Mouse (Mus musculus): ENCODE measurements around the gene Ugt2b37. TPM values are rescaled to one million over a fixed set of nuclear protein-coding genes. Genes with fewer than 3 reads are reported as not detected.
"Not testable (repeated sequence)": the region's sequence is repeated elsewhere in the genome, so short reads cannot be mapped to it uniquely, and the experiment has no call there.

Gene Ugt2b37
- not detected in 2 replicates for polyA plus RNA-seq (2014; fragmentation: Nextera tagmentation; extraction: Ambion mirVana)

DNA sequence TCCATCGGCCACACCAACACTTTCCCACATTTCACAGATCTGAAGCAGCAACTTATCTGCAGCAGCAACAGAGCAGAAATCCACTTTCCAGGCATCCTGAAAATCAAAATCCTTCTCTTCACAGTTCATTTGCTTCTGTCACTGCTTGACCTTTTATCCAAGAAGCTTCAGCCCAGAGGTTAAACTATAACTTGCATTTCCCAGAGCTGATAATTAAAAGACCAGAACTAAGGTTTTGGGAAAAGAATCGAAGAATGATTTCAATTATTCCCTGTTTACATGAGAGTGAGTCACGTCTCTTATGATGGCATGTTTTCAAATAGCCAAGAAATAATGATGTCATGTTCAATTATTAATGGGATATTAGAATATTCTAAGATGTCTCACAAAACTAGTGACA, at the start of gene Ugt2b37:
Gene Ugt2b37 (minus strand): TSS at position 129 of the 400 bp plus-strand sequence.
- not testable (repeated sequence) for H3K27me3 ChIP-seq (ENCODE audit: control insufficient read depth, insufficient read depth, low read length); H3K4me2 ChIP-seq (ENCODE audit: low read depth); H3K9me3 ChIP-seq (ENCODE audit: control insufficient read depth, low read length); H3K4me3 ChIP-seq (ENCODE audit: low read depth, low read length); DNase-seq (ENCODE audit: low spot score); H3K36me3 ChIP-seq (ENCODE audit: control insufficient read depth, insufficient read depth, low read length); H3K27ac ChIP-seq (ENCODE audit: low read depth, low read length); H3K4me1 ChIP-seq (ENCODE audit: control insufficient read depth, insufficient read depth, low read length); H3K9ac ChIP-seq (ENCODE audit: low read length); ATAC-seq (ENCODE audit: insufficient read depth, low FRiP score, low TSS enrichment)
- WGBS: 89% methylated on average over 3 of the region's 3 CpGs

DNA sequence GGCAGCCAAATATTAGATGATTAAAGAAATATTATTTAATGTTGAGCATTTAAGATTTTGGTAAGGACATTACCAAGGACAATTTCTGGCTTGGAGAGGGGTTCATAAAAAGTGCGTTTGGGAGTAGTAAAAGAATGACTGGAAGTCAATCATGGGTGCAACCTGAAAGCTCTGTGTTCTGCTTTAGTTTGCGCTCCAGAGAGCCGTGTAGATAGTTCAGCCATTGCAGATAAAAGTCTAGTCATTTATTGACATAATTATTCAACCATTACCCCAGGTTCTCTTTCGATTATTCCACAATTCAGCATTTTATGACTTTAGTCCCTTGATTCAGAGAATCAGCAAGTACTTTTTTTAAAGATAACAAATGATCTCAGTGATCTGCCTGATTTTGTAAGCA, 31.6 kb upstream of the Ugt2b37 start:
- not testable (repeated sequence) for H3K4me3 ChIP-seq (ENCODE audit: low read depth, low read length); H3K4me1 ChIP-seq (ENCODE audit: control insufficient read depth, insufficient read depth, low read length); H3K9me3 ChIP-seq (ENCODE audit: control insufficient read depth, low read length); H3K36me3 ChIP-seq (ENCODE audit: control insufficient read depth, insufficient read depth, low read length); H3K4me2 ChIP-seq (ENCODE audit: low read depth); DNase-seq (ENCODE audit: low spot score); H3K9ac ChIP-seq (ENCODE audit: low read length); H3K27me3 ChIP-seq (ENCODE audit: control insufficient read depth, insufficient read depth, low read length); ATAC-seq (ENCODE audit: insufficient read depth, low FRiP score, low TSS enrichment); H3K27ac ChIP-seq (ENCODE audit: low read depth, low read length)
- 89% methylated on average over 4 of the region's 4 CpGs for WGBS

- WGBS: 87% methylated on average over 4 of the region's 4 CpGs
Observed at GRCm38 (mm10) chr5:87275986-87276385, 21.4 kb upstream of the Ugt2b37 start.

GRCm38 (mm10) chr5:87275581-87275980, 21.0 kb upstream of the Ugt2b37 start:
- H3K4me3 ChIP-seq (ENCODE audit: low read depth, low read length): no peak overlapping the region
- no peaks in the 10 kb centered on the region for H3K9me3 ChIP-seq (ENCODE audit: control insufficient read depth, low read length)
- H3K27me3 ChIP-seq (ENCODE audit: control insufficient read depth, insufficient read depth, low read length): no peaks in the 10 kb centered on the region
- no peak for ATAC-seq (ENCODE audit: insufficient read depth, low FRiP score, low TSS enrichment)
- no peaks in the 10 kb centered on the region for H3K4me1 ChIP-seq (ENCODE audit: control insufficient read depth, insufficient read depth, low read length)
- no peak overlapping the region for H3K9ac ChIP-seq (ENCODE audit: low read length)
- no peak for DNase-seq (ENCODE audit: low spot score)
- H3K4me2 ChIP-seq (ENCODE audit: low read depth): no peak overlapping the region
- no peak overlapping the region for H3K27ac ChIP-seq (ENCODE audit: low read depth, low read length)
- WGBS: 93% methylated on average over 6 of the region's 6 CpGs
- no peaks in the 10 kb centered on the region for H3K36me3 ChIP-seq (ENCODE audit: control insufficient read depth, insufficient read depth, low read length)

More at GRCm38 (mm10) chr5:87275986-87276385, 21.4 kb upstream of the Ugt2b37 start:
- ATAC-seq (ENCODE audit: insufficient read depth, low FRiP score, low TSS enrichment); H3K27me3 ChIP-seq (ENCODE audit: control insufficient read depth, insufficient read depth, low read length); DNase-seq (ENCODE audit: low spot score); H3K4me2 ChIP-seq (ENCODE audit: low read depth); H3K4me1 ChIP-seq (ENCODE audit: control insufficient read depth, insufficient read depth, low read length); H3K9me3 ChIP-seq (ENCODE audit: control insufficient read depth, low read length); H3K36me3 ChIP-seq (ENCODE audit: control insufficient read depth, insufficient read depth, low read length); H3K9ac ChIP-seq (ENCODE audit: low read length); H3K4me3 ChIP-seq (ENCODE audit: low read depth, low read length); H3K27ac ChIP-seq (ENCODE audit: low read depth, low read length): not testable (repeated sequence)

- H3K27me3 ChIP-seq (ENCODE audit: control insufficient read depth, insufficient read depth, low read length): no peaks in the 10 kb centered on the region
- H3K4me2 ChIP-seq (ENCODE audit: low read depth): no peak overlapping the region
- no peaks in the 10 kb centered on the region for H3K4me1 ChIP-seq (ENCODE audit: control insufficient read depth, insufficient read depth, low read length)
- no peak overlapping the region for H3K4me3 ChIP-seq (ENCODE audit: low read depth, low read length)
- 91% methylated on average over 3 of the region's 3 CpGs for WGBS
- H3K27ac ChIP-seq (ENCODE audit: low read depth, low read length): no peak overlapping the region
- H3K9ac ChIP-seq (ENCODE audit: low read length): no peak overlapping the region
- H3K9me3 ChIP-seq (ENCODE audit: control insufficient read depth, low read length): no peaks in the 10 kb centered on the region
- no peaks in the 10 kb centered on the region for H3K36me3 ChIP-seq (ENCODE audit: control insufficient read depth, insufficient read depth, low read length)
- DNase-seq (ENCODE audit: low spot score) (no peak), ATAC-seq (ENCODE audit: insufficient read depth, low FRiP score, low TSS enrichment) (no peak)
Observed at GRCm38 (mm10) chr5:87255831-87256230, 1.2 kb upstream of the Ugt2b37 start.

GRCm38 (mm10) chr5:87242140-87242539, 12.5 kb downstream of the Ugt2b37 start:
- not testable (repeated sequence) for H3K4me1 ChIP-seq (ENCODE audit: control insufficient read depth, insufficient read depth, low read length); H3K27me3 ChIP-seq (ENCODE audit: control insufficient read depth, insufficient read depth, low read length); H3K36me3 ChIP-seq (ENCODE audit: control insufficient read depth, insufficient read depth, low read length); ATAC-seq (ENCODE audit: insufficient read depth, low FRiP score, low TSS enrichment); H3K4me3 ChIP-seq (ENCODE audit: low read depth, low read length); H3K27ac ChIP-seq (ENCODE audit: low read depth, low read length); H3K9me3 ChIP-seq (ENCODE audit: control insufficient read depth, low read length); H3K9ac ChIP-seq (ENCODE audit: low read length); H3K4me2 ChIP-seq (ENCODE audit: low read depth); DNase-seq (ENCODE audit: low spot score)

DNA sequence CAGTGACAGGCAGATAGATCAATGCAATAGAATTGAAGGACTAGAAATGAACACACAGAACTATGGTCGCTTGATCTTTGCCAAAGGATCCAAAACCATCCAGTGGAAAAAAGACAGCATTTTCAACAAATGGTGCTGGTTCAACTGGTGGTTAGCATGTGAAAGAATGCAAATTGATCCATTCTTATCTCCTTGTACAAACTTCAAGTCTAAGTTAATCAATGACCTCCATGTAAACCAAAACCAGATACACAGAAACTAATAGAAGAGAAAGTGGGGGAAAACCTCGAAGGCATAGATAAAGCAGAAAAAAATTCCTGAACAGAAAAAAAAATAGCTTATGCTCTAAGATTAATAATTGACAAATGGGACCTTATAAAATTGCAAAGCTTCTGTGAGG, 58.2 kb downstream of the Ugt2b37 start:
- not testable (repeated sequence) for H3K9ac ChIP-seq (ENCODE audit: low read length); H3K27me3 ChIP-seq (ENCODE audit: control insufficient read depth, insufficient read depth, low read length); ATAC-seq (ENCODE audit: insufficient read depth, low FRiP score, low TSS enrichment); H3K4me2 ChIP-seq (ENCODE audit: low read depth); H3K36me3 ChIP-seq (ENCODE audit: control insufficient read depth, insufficient read depth, low read length); H3K4me3 ChIP-seq (ENCODE audit: low read depth, low read length); DNase-seq (ENCODE audit: low spot score); H3K9me3 ChIP-seq (ENCODE audit: control insufficient read depth, low read length); H3K27ac ChIP-seq (ENCODE audit: low read depth, low read length); H3K4me1 ChIP-seq (ENCODE audit: control insufficient read depth, insufficient read depth, low read length)
- 78% methylated on average over 2 of the region's 2 CpGs for WGBS

Other genes starting within 250 kb of the Ugt2b37 start
- not detected in 2 replicates for gene Ugt2b36, start 162.2 kb downstream of the Ugt2b37 start, polyA plus RNA-seq (2014; fragmentation: Nextera tagmentation; extraction: Ambion mirVana)
- 0.16 TPM in 1 of 2 replicates, not detected in the other for gene Ugt2b5, start 114.5 kb downstream of the Ugt2b37 start, polyA plus RNA-seq (2014; fragmentation: Nextera tagmentation; extraction: Ambion mirVana)
- gene Ugt2a3, start 82.4 kb upstream of the Ugt2b37 start, polyA plus RNA-seq (2014; fragmentation: Nextera tagmentation; extraction: Ambion mirVana): not detected in 2 replicates
- not detected in 2 replicates for gene Ugt2b38, start 169.4 kb upstream of the Ugt2b37 start, polyA plus RNA-seq (2014; fragmentation: Nextera tagmentation; extraction: Ambion mirVana)
- gene Ugt2a2, start 227.5 kb upstream of the Ugt2b37 start, polyA plus RNA-seq (2014; fragmentation: Nextera tagmentation; extraction: Ambion mirVana): not detected in 2 replicates
- gene Gm43638, start 232.0 kb upstream of the Ugt2b37 start, polyA plus RNA-seq (2014; fragmentation: Nextera tagmentation; extraction: Ambion mirVana): not detected in 2 replicates
- gene Ugt2a1, start 236.1 kb upstream of the Ugt2b37 start, polyA plus RNA-seq (2014; fragmentation: Nextera tagmentation; extraction: Ambion mirVana): not detected in 2 replicates

Data from neural tube, embryonic 11.5 days (tissue).